Mouse (Mus musculus) retina, adult 2 months (tissue): ENCODE measurements around the gene Bcas1.

Experiments
- DNase-seq: peaks from one replicate; pipeline ENCODE4 v3.0.0-alpha.2; 2012; ENCODE audit warnings: low read depth, low spot score

Bcas1 gene

DNA sequence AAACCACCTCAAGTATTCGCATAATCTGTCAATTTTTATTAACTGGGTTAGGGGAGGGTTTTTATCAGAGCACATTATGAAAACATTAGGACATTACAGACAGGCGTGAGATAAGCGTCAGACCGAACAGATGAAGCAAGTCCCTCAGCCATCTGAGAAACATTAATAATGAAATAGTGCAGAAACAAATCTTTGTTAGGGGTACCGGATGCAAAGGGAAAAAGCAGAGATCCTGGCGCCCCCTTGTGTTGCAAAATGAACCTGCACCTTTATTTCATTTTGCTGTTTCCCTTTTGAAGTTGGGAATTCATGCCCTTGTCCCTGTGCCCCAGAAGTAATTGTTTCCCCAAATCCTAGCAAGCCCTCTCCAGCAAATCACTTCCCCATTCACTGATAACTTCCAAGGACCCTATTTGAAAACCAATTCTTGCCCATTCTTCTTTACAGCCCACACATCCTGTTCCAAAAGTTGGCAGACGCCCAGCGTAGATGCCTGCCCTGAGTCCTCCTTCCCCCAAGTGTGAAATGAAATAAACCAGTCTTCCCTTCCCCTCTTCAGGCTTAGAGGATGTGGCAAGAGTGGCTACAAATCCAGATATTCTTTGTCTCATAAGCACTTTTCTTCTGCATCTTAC, 80.4 kb downstream of the Bcas1 start:
- DNase-seq = no peak

GRCm38 (mm10) chr2:170345410-170345793, 82.2 kb downstream of the Bcas1 start:
- no peak for DNase-seq

DNA sequence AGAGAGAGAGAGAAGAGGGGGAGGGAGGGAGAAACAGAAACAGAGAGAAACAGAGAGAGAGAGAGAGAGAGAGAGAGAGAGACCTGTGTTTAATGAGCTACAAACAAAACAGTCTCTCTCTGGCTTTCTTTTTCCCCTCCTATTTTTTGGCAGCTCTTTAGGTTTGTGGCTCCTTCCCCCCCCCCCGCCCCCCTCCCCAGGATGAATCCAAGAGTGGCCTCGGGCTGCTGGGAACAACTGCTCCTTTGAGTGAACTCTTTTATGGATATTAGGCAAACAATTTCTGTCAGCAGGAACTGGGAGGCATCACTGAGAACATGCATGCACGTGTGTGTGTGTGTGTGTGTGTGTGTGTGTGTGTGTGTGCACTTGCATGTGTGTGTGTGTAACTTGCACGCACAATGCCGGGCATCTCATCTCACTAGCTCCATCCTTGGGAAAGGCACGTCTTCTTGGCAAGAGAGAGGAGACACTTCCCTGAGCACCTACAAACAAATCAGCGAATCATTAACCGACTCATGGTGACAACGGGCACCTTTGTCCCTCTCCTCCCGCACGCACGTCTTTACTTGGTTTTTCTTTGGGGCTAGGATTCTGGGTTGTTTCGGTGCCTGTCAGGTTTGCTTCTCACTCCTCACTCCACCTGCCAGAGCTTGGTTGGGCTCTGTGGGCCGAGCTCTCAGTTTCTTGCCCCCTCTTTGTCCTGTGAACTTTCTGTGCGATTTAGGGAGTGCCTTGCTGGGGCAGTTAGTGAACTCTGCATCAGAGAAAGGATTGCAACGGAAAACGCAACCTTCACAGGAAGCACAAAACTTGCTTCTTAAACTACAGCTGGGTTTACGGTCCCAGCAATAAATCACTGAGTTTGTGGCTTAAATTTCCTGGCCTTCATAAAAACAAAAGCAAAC, 82.9 kb downstream of the Bcas1 start:
- no peak for DNase-seq

DNA sequence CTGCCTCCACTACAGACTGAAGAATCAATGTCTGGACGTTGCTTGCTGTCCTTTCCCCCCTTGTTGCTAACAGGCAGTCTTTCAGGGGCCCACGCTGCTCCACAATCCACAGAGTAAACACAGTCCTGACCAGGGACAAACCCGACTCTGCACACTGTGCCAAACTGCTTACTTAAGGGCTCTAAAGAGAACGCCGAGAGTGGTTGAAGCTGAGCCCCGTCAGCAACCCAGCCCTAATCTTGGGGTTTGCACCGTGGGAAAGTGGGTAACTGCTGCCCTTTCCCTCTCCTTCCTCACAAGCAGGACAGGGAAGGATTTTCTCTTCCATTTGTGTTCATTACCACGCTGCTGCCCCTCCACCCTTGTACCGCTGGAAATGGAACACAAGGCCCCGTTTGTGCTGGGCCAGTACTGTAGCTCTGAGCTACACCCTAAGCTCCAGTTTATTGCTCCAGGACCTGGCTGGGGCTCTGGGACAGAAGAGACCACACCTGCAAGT, 83.8 kb downstream of the Bcas1 start:
- no peak for DNase-seq

DNA sequence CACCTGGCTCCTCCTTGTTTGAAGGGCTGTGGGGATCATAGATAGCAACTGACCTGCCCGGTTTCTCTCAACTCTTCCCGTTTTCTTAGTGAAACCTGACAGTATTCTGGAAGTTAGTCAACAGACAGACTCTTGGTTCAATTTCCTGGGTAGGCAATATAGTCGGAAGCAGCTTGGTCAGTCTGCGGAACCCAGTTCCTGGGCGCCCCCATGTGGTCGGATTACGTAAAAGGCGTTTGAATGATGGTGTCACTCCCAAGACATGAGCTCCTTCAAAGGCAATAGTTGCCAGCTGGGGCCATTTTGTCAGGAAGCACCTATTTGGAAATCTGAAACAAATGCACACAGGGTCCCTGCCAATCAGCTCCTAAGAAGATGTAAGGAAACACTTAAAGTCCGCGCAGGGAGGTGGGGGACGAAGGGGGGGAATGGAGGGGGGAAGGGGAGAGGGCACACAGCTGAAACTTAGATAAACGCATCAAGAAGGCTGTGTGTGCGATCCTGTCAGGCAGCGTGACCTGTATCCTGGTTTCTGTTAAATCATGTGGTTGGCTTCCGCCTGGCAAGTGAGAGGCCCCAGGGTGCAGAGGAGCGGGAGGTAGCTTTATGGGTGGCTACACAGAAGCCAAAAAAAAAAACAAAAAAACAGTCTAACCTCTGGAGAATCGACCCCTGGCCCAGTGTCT, 84.4 kb downstream of the Bcas1 start:
- DNase-seq = no peak

GRCm38 (mm10) chr2:170342312-170342830, 85.3 kb downstream of the Bcas1 start:
- no peak for DNase-seq

DNA sequence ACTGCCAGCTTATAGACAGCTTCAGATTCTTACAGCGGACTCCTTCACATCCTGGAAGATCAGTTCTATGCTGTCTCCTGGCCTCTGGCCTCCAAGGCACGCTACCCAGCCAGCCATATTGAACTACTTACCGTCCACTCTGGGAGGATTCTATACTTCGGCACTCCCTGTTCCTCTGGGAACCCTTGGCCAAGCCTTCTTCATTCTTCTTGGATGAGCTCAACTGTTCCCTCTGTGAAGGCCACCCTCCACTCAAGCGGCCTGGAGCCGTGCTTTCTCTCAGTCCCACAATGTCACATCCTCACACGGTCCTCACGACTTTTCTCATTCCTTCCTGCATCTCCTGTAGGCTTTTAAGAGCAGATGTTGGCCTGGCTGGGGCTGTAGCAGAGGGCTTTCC, 86.5 kb downstream of the Bcas1 start:
- DNase-seq = no peak

DNA sequence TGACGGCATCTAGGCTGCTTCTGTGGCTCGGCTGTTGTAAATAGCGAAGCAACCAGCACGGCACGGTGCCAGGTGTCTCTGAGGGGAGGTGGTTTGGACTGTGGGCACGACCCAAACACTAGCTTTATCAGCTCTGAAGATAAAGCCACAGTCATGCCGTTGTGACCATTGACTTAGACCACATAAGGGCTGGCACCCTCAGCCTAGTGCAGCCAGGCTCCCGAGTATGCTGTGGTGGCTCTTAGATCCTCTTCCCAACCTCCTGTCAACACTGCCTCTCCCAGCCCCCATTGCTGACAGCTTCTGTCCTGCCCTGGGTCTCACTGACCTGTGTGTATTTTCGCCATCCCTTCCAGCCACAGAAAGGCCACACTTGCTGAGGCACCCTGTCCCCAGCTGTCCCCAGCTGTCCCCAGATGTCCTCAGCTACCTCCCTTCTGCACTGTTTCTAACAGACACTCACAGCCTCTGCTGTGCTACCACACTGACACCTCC, 91.3 kb downstream of the Bcas1 start:
- DNase-seq = no peak

- no peak for DNase-seq
Observed at GRCm38 (mm10) chr2:170335168-170335567, 92.5 kb downstream of the Bcas1 start.

- no peak for DNase-seq
Observed at GRCm38 (mm10) chr2:170331870-170332269, 95.8 kb downstream of the Bcas1 start.

DNA sequence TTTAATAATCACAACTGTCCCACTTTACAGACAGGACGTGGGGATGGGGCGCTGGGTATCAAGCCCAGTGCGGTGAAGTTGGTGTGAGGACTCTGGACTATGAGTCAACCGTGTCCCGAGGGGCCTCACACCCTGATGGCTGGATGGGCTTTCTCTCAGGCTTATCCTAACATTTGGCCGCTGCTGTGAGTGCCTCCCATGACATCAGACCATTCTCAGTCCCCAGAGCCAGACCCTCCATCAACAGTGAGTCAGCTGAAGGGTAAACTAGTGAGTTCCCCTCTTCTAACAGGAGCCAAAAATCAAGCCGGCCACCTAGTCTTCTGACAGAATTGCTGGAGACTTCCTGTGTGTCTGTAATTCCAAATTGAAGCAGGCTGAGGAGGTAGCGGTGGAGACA, 97.2 kb downstream of the Bcas1 start:
- DNase-seq = no peak

- DNase-seq = no peak
Observed at GRCm38 (mm10) chr2:170329921-170330320, 97.7 kb downstream of the Bcas1 start.

GRCm38 (mm10) chr2:170323925-170324347, 103.7 kb downstream of the Bcas1 start:
- no peak for DNase-seq

GRCm38 (mm10) chr2:170322013-170322414, 105.6 kb downstream of the Bcas1 start:
- DNase-seq = no peak

- DNase-seq = no peak
Observed at GRCm38 (mm10) chr2:170321579-170321978, 106.1 kb downstream of the Bcas1 start.

DNA sequence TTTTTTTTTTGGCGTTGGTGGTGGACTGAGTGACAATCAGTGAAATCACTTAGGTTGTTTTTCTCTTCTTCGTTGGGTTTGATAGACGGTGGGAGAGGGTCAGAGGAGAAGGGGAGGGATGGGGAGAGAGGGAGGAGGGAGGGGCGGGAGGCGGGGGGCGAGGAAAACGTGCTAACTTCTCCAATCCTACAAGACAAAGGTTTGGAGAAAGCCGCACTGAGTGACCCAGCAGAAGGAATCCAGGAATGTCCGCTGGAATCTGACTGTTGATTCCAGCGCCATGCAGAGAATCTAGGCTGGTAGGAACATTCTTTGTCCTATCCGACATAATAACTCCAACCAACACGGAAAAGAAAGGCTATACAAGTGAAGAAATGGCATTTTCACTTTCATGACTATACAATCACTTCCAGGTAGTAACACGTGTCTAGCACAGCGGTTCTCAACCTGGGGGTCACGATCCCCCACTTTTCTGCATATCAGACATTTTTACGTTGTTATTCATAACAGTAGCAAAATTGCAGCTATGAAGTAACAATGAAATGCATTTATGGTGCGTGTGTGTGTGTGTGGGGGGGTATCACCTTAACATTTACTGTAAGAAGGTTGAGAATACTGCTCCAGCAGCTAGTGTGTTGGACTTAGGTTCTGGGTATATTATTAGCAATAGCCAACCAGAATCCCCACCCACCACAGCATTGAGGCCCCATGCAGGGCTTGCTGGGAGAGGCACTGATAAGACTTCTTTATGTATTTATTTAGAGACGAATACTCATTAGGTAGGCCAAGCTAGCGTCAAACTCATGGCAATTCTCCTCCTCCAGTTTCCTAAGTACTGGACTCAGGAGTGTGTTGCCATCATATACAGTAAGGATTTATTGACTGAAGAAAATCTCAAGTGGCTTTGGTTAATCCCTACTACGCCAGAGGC, 107.8 kb downstream of the Bcas1 start:
- no peak for DNase-seq

GRCm38 (mm10) chr2:170318713-170319532, 108.7 kb downstream of the Bcas1 start:
- DNase-seq = peak; percentile 38

GRCm38 (mm10) chr2:170316774-170317173, 110.9 kb downstream of the Bcas1 start:
- DNase-seq = no peak

- no peak for DNase-seq
Observed at GRCm38 (mm10) chr2:170316344-170316743, 111.3 kb downstream of the Bcas1 start.

- no peak for DNase-seq
Observed at GRCm38 (mm10) chr2:170310988-170311359, 116.7 kb downstream of the Bcas1 start.
